Mouse (Mus musculus): ENCODE measurements at regions not wholly inside any gene's neighbourhood (a gene's known extent, or its start where the extent isn't known, plus 50 kb on each side); places are given as distances from the start of the nearest gene placed in this dataset.

DNA sequence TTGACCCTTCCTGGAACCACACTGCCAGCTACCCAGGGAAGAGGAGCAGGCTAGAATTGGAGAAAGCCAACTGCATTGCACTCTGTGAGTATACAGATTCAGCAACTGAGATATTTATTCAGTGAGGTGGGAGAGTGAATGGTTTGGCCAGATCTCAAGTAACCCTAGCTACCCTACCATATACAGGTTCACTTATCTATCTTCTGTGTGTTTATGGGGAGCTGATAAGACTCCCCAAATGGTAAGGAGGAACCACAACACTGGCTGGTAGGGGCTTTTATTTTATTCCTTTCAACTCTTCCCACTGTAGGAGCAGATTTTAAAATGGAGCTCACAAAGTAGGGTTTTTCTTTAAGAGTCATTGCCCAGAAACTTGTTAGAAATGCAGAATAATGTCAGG is 62.9 kb downstream of the Arrdc3 start:
- DNase-seq (ENCODE audit: low spot score) = no peak
- Histone ChIP-seq H3K36me3 (ENCODE audit: insufficient read depth, low read length) (no peaks in the 10 kb centered on the region), H3K4me3 (ENCODE audit: low read depth, low read length) (no peak overlapping the region), H3K4me1 (ENCODE audit: insufficient read depth, low read length) (no peaks in the 10 kb centered on the region), H3K4me2 (ENCODE audit: low read depth, low read length, poor library complexity, severe bottlenecking) (no peak overlapping the region), H3K9ac (replicated peaks; ENCODE audit: low read length, poor library complexity, severe bottlenecking) (no peak overlapping the region), H3K9me3 (ENCODE audit: low read length) (no peaks in the 10 kb centered on the region), H3K27ac (ENCODE audit: low read depth, low read length) (no peak overlapping the region), H3K27me3 (ENCODE audit: insufficient read depth, low read length) (no peaks in the 10 kb centered on the region)
- ATAC-seq (ENCODE audit: low FRiP score) = no peak
- TF ChIP-seq CTCF (IDR thresholded peaks at IDR 0.05) = no peak

GRCm38 (mm10) chr13:80947705-80948104 is 64.5 kb downstream of the Arrdc3 start:
- WGBS = 77% methylated on average over 6 of the region's 6 CpGs
- Histone ChIP-seq H3K4me2 (ENCODE audit: low read depth, low read length, poor library complexity, severe bottlenecking) (no peak overlapping the region), H3K9me3 (ENCODE audit: low read length) (no peaks in the 10 kb centered on the region), H3K27me3 (ENCODE audit: insufficient read depth, low read length) (no peaks in the 10 kb centered on the region), H3K4me3 (ENCODE audit: low read depth, low read length) (no peak overlapping the region), H3K9ac (replicated peaks; ENCODE audit: low read length, poor library complexity, severe bottlenecking) (no peak overlapping the region), H3K36me3 (ENCODE audit: insufficient read depth, low read length) (no peaks in the 10 kb centered on the region), H3K4me1 (ENCODE audit: insufficient read depth, low read length) (no peaks in the 10 kb centered on the region), H3K27ac (ENCODE audit: low read depth, low read length) (no peak overlapping the region)
- TF ChIP-seq CTCF (IDR thresholded peaks at IDR 0.05) = no peak
- no peak for ATAC-seq (ENCODE audit: low FRiP score)
- DNase-seq (ENCODE audit: low spot score) = no peak

DNA sequence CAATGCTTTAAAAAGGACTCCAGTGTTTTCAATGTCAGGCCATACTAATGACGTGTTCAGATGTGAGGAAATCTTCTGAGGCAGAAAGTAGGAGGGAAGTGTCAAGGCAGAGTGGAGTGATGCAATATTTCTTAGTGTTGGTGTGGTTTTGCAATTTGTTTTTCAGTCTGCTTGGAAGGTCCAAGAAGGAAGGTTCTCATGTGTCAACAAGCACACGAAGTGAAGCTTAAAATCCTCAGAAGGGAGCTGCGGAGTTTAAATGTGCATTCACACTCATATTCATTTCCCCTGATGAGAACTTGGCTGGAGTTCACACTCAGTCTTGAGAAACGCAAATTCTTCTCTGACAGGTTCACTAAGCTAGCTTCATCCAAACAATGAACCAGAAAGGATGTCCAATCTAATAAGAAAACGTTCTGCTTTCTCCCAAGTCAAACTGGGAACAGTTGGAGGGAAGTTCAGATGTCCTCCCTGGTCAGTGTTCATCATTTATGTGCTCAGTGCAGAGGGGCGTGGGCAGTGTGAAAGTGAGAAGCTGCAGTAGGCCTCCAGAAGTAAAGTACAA is 66.0 kb downstream of the Arrdc3 start:
- H3K9ac ChIP-seq (replicated peaks; ENCODE audit: low read length, poor library complexity, severe bottlenecking) = no peak overlapping the region
- 57% methylated on average over 6 of the region's 6 CpGs for WGBS
- H3K27me3 ChIP-seq (ENCODE audit: insufficient read depth, low read length) = no peaks in the 10 kb centered on the region
- no peak overlapping the region for H3K4me3 ChIP-seq (ENCODE audit: low read depth, low read length)
- no peaks in the 10 kb centered on the region for H3K4me1 ChIP-seq (ENCODE audit: insufficient read depth, low read length)
- H3K9me3 ChIP-seq (ENCODE audit: low read length) = no peaks in the 10 kb centered on the region
- no peak for TF ChIP-seq CTCF (IDR thresholded peaks at IDR 0.05)
- no peak for ATAC-seq (ENCODE audit: low FRiP score)
- DNase-seq (ENCODE audit: low spot score) = no peak
- H3K27ac ChIP-seq (ENCODE audit: low read depth, low read length) = no peak overlapping the region
- H3K4me2 ChIP-seq (ENCODE audit: low read depth, low read length, poor library complexity, severe bottlenecking) = no peak overlapping the region
- no peaks in the 10 kb centered on the region for H3K36me3 ChIP-seq (ENCODE audit: insufficient read depth, low read length)

- no peaks in the 10 kb centered on the region for H3K27me3 ChIP-seq (ENCODE audit: insufficient read depth, low read length)
- WGBS = 77% methylated on average over 2 of the region's 2 CpGs
- no peak overlapping the region for H3K9ac ChIP-seq (replicated peaks; ENCODE audit: low read length, poor library complexity, severe bottlenecking)
- H3K4me1 ChIP-seq (ENCODE audit: insufficient read depth, low read length) = no peaks in the 10 kb centered on the region
- ATAC-seq (ENCODE audit: low FRiP score) (no peak), DNase-seq (ENCODE audit: low spot score) (no peak)
- no peak overlapping the region for H3K27ac ChIP-seq (ENCODE audit: low read depth, low read length)
- H3K4me3 ChIP-seq (ENCODE audit: low read depth, low read length) = no peak overlapping the region
- no peaks in the 10 kb centered on the region for H3K9me3 ChIP-seq (ENCODE audit: low read length)
- H3K36me3 ChIP-seq (ENCODE audit: insufficient read depth, low read length) = no peaks in the 10 kb centered on the region
- no peak overlapping the region for H3K4me2 ChIP-seq (ENCODE audit: low read depth, low read length, poor library complexity, severe bottlenecking)
- no peak for TF ChIP-seq CTCF (IDR thresholded peaks at IDR 0.05)
Measured at GRCm38 (mm10) chr13:80950239-80950638, 67.1 kb downstream of the Arrdc3 start.

- Histone ChIP-seq H3K4me3 (ENCODE audit: low read depth, low read length) (no peak overlapping the region), H3K27me3 (ENCODE audit: insufficient read depth, low read length) (no peaks in the 10 kb centered on the region), H3K4me2 (ENCODE audit: low read depth, low read length, poor library complexity, severe bottlenecking) (no peak overlapping the region), H3K36me3 (ENCODE audit: insufficient read depth, low read length) (no peaks in the 10 kb centered on the region), H3K9ac (replicated peaks; ENCODE audit: low read length, poor library complexity, severe bottlenecking) (no peak overlapping the region), H3K9me3 (ENCODE audit: low read length) (no peaks in the 10 kb centered on the region), H3K27ac (ENCODE audit: low read depth, low read length) (no peak overlapping the region), H3K4me1 (ENCODE audit: insufficient read depth, low read length) (no peaks in the 10 kb centered on the region)
- 85% methylated on average over 3 of the region's 3 CpGs for WGBS
- TF ChIP-seq CTCF (IDR thresholded peaks at IDR 0.05) = no peak
- DNase-seq (ENCODE audit: low spot score) (no peak), ATAC-seq (ENCODE audit: low FRiP score) (no peak)
Measured at GRCm38 (mm10) chr13:80950803-80951202, 67.6 kb downstream of the Arrdc3 start.

DNA sequence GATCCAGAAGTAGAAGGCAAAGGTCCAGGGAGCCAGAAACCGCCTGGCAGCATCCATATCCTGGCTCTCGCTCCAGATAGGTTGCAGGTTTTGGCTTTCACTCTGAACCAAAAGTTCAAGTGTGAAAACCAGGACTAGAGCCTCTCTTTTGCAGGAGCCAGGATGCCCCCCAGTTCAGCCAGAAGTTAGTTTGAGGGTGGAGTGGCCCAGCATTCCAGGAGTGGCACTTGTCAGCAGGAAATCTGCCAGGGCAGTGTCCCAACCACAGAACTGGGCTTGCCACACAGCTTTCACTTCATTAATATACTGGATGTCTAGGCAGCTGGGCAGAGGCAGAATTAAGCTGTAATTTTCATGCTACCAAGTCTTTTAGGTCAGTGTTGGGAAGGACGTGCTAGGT is 68.1 kb downstream of the Arrdc3 start:
- no peak for DNase-seq (ENCODE audit: low spot score)
- Histone ChIP-seq H3K9me3 (ENCODE audit: low read length) (no peaks in the 10 kb centered on the region), H3K9ac (replicated peaks; ENCODE audit: low read length, poor library complexity, severe bottlenecking) (no peak overlapping the region), H3K4me2 (ENCODE audit: low read depth, low read length, poor library complexity, severe bottlenecking) (no peak overlapping the region), H3K27me3 (ENCODE audit: insufficient read depth, low read length) (no peaks in the 10 kb centered on the region), H3K4me1 (ENCODE audit: insufficient read depth, low read length) (no peaks in the 10 kb centered on the region), H3K36me3 (ENCODE audit: insufficient read depth, low read length) (no peaks in the 10 kb centered on the region), H3K4me3 (ENCODE audit: low read depth, low read length) (no peak overlapping the region), H3K27ac (ENCODE audit: low read depth, low read length) (no peak overlapping the region)
- ATAC-seq (ENCODE audit: low FRiP score) = no peak
- 92% methylated on average over 3 of the region's 3 CpGs for WGBS
- no peak for TF ChIP-seq CTCF (IDR thresholded peaks at IDR 0.05)
